Mouse (Mus musculus) kidney, postnatal 14 days (tissue): ENCODE data around the gene Aldh8a1.

ENCODE experiments used
- DNase-seq: peaks from one replicate; pipeline ENCODE4 v3.0.0; 2022; ENCODE audit warnings: mixed read lengths

Gene Aldh8a1

DNA sequence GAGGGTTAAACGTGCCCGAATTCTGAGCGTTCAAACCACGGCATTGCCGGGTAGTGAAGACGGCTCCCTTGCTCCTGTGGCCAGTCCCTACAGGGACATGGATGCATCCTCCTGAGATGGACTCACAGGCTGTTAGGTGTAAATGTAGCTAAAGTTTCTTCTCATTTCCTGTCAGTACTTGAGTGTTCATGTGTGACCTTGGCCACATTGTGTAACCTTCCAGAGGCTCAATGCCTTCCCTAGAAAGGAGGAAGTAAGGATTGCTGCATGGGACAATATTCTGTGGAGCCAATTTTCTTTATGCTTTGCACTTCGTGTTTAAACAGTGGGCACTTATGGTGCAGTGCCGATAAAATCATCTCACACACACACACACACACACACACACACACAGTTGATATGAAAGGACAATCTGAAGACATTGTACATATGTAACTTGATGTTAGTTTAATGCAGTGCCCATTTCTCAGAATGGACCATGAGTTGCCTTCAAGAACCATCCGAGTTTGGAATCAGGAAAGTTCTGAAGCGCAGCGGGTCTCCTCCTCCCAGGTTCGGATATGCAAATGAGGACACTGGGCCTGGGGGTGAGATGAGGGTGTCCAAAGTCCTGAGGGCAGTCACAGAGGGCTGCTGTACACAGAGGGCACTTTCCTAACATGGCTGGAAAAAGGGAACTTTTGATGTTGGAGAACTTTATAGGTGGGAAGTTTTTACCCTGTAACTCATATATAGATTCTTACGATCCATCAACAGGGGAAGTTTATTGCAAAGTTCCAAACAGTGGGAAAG lies at the start of gene Aldh8a1:
Gene Aldh8a1 (plus strand): TSS at position 610 of the 792 bp plus-strand sequence.
- peak; percentile 59 for DNase-seq

DNA sequence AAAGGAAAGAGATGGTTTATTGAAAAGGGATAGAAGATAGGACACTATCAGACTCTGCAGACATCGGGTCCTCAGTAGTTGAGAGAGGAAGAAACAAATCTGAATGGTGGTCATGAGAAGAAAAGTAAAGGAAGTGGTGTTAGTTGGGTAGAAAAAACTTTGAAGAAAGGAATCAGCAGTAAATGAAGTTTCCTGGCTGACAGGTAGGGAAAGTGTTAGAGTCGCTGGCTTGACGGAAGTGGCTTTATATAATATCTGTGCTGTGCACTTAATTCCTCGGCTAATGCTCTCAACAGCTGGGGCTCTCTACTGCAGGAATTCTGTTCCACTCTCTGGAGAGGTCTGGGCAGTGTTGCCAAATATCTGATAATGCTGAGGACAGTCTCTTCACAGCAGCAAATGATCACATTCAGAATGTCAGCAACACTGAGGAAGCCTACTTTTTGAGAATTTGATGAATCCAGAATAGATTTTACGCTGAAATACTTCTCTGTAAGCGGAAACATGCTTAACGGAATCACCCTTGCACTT lies 49.4 kb upstream of the Aldh8a1 start:
- no peak for DNase-seq

DNA sequence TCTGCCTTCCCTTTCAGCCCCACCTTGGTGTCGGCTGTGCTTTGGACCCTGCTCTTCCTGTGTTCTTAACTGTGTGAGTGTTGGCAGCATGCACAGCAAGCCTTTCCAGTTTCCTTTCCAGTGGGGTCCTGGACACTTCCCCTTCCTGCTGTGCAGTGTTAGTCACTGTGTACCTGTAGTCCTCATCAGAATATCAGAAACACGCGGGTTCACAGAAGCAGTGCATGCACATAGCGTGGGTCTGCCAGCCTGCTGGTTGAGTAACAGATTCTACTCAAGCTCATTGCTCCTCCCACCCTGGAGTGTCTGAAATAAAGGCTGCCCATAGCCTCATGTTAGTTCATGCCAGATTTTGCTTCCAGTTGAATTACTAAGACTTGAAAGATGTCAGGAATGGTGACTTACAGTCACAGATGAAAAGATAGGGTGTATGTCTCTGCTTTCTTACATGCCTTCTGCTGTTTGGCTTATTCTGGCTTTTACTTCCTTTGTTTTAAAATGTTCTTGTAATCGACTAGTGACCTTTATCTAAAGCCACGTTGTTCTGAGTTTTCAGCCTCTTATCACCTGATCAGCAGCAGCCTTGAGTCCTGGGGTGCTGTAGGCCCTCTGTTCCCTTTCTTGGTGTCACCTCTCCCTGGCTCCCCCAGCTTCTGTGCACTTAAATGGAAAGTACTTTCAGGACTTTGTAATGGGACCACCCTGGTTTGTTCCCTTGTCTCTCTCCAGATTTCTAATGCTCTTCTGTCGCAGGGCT lies 42.6 kb upstream of the Aldh8a1 start:
- no peak for DNase-seq

DNA sequence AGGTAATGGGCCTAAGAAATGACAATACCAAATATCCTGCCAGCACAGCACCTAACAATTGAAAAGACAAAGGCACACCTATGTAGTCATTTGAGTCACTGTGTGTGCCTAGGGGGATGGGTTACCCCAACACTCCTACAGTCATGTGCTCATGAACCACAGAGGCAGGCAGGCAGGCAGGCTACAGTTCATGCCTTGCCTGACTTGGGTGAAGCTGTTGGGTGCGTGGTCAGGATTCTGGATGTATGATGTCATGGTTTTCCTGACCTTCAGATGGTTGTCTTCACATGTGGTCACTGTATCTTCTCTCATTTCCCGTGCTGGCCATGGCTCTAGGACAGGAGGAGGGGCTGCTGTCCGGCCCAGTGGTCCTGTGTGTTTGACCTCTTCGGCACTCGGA lies 41.6 kb upstream of the Aldh8a1 start:
- no peak for DNase-seq

DNA sequence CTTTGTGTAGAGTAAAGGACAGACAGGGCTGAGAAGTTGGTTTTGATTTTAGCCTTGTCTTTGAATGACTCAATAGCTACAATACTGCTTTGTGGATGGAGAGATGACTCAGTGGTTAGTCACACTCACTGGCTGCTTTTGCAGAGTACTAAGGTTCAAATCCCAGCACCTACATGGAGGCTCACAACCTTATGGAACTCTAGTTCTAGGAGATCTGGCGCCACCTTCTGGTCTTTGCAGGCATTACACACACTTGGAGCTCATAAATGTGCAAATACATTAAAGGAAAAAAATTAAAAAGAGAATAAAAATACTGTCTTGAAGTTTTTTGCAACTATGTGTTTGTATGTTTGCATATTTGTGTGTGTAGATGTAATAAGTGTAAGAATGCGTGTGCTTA lies 39.9 kb upstream of the Aldh8a1 start:
- no peak for DNase-seq

DNA sequence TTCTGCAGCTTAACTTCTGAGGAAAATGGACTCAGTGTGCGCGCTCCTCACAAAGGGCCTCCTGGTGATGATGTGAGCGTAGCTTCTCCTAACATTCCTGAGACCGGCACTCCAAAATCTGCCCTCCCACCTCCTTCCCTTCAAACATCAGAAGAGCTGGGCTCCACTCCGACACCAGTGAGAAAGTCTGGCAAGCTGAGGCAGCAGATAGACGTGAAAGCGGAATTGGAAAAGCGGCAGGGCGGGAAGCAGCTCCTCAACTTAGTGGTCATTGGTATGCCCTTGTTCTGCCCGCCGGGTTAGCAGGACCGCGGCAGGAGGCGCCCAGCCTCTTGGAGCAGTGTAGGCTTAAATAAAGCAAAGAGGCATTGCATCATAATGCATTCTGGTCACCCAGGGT lies 35.4 kb upstream of the Aldh8a1 start:
- DNase-seq: no peak

DNA sequence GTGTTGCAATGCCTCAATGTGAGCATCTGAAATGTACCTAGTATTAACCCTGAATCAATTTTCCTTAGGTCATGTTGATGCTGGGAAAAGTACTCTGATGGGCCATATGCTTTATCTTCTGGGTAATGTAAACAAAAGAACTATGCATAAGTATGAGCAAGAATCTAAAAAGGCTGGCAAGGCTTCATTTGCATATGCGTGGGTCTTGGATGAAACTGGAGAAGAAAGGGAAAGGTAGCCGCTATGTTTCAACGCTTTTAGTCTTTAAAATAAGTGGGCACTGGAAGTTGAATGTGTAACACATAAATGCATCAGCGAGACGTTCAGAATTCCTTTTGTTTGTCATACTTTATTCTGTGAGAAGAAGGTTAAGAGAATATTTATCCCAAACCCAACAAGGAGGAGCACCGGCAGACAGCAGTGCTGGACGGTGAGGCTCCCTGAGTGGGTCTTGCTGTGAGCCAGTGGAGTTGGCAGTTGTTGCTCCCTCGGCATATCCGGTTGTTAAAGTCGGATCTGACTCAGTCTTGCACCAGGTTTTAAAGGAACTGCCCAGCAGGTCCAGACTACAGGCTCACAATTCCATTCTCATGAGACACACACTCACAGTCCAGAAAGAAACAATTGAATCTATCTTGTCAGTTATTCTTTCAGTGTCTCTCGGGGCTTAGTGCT lies 34.6 kb upstream of the Aldh8a1 start:
- no peak for DNase-seq

DNA sequence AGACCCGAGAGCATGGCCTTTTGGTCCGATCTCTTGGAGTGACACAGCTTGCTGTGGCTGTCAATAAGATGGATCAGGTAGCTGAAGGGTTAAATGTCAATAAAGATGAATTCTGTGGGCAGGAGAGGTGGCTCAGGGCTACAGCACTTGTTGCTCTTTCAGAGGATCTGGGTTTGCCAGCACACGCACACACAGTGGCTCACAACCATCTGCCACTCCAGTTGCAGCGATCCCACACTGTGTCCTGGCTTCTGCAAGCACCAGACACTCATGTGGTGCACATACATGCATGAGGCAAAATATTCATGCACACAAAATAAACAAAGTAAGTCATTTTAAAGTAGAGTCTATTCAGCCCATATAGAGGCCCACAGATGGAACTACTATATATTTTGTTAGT lies 29.8 kb upstream of the Aldh8a1 start:
- DNase-seq: no peak

DNA sequence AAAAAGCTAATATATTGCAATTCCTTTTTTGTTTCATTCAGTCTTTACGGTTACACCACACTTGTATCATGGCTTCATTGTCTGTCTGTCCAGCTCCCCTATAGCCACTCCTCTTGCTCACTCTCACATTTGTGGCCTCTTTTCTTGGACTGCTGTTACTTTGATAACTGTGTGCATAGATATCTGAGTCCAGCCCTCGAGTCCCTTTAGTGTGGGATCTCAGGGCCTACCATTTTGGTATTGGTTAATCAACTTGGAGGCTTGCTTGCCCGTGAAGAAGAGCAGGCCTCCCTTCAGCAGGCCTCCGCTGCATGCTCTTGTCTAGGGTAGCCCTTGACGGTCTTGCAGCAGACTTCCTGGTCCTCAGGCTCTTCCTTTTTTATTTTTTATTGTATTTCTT lies 27.6 kb upstream of the Aldh8a1 start:
- DNase-seq: no peak

DNA sequence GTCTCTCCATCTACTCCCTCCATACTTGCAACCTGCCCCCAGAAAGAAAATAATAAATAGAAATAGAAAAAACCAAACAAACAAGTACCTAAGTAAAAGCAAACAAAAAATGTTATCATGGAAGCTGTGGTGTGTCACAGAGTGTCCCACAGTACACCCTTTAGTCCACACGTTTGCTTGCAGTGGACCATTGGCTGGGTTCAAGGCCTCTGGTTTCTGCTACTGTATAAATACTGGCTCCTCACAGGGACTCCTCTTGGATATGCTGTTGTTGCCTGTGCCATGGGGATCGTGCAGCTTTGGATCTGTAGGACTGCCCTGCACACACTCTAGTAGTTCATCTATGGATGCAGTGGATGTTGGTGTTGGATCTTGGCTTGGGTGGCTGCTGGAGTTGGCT lies 27.1 kb upstream of the Aldh8a1 start:
- no peak for DNase-seq

DNA sequence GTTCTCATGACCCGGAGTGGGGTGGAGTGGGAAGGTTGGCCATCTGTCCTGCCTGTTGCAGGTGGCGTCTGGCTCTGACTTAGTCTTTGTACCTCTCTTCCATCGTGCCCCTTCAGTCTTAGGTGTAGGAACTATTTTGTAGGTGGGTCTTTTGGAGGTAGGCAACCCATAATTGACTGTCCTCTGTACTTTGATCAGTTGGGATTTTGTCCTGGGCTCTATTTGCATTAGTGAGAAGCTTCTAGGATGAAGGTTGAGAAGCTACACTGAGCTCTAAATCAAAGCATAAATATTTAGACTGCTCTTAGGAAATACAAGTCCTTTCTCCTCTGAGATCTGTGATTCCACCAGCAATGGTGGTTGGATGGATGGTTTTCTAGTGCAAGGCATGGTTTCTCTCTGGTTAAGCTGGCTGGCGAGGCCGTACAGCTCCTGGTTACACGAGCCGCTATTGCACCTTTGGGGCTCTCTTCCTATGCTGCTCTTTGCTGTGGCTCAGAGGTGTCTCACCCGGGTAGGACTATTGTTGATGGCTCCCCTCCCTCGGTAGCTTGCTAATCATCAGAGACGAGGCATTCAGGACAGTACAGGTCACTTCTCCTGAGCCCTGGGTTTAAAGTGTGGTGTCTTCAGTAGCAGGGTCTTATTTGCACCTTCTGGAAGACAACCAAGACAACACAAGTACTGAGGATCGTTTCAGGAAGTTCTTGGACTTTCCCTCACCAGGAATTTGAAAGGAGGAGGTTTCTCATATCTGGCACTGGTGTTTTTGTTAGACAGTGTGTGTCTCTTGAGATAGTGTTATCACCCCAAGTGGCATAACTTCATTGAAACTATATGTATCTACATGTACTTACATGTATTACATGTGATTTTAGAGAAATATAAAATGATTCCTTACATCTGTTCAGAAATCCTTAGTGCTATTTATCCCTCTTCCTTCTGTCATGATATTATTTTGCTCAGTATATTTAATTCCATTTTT lies 26.3 kb upstream of the Aldh8a1 start:
- DNase-seq: no peak

DNA sequence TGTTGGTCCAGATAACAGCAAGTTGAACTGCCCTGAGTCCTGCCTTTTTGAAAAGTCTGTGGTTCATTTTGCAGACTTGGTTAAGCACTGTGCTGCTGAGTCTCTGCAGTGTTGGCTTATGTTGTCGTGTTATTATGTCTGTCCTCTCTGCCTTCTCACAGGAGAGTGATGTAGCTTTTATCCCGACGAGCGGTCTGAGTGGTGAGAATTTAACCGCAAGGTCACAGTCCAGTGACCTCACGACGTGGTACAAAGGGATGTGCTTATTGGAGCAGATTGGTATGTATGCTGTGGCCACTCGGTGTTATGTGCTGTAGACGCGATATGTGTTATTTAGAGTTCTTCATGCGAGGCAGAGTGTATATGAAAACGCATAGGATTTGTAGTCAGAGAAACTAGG lies 25.3 kb upstream of the Aldh8a1 start:
- no peak for DNase-seq

DNA sequence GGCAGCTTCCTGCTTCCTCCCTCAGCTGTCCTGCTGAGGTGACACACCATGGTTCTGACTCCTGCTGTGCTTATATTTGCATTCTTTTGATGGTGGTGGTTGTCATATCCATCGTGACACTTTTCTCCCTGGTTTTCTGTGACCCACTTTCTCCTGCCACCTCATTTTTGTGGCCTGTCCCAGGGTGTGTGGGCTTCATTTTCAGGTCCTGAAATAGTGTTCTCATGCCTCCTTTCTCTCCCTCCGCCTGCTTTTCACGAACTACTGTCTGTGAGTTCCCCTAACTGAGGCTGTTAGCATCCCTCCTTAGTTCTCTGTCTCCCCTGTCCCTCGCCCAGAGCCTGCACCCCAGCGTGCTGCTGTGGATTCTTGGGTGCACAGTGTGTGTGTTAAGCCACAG lies 23.2 kb upstream of the Aldh8a1 start:
- no peak for DNase-seq

DNA sequence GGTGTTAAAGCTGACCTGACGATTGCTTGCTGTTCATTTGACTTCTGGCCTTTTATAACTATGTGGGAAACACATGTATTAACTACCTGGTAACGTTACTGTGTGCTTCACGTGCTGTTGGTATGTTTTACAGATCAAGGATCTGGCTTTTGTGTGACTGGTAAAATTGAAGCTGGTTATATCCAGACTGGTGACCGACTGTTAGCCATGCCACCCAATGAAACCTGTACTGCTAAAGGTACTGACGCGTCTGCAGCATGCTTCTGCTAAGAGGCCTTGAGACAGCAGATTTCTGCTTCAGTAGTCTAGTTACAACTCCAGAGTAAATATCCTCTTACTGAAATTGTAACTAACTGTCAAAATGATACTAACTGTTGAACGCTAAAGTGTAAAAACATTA lies 22.6 kb upstream of the Aldh8a1 start:
- DNase-seq: no peak

DNA sequence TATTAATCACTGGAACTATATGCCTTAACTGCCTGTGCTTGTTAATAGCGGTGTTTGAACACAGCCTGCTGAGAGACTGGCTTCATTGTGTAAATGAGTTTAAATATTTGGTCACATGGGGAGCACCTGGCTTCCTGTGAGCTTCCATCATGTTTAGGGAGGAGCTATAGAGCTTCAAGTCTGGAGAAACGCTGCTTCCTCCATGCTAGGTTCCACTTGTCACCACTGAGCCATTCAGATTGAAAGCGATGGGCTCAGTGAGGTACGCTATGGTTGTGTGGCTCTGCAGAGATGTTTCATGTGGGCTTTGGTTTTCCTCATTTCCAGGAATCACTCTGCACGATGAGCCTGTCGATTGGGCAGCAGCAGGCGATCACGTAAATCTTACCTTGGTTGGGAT lies 19.1 kb upstream of the Aldh8a1 start:
- DNase-seq: no peak

DNA sequence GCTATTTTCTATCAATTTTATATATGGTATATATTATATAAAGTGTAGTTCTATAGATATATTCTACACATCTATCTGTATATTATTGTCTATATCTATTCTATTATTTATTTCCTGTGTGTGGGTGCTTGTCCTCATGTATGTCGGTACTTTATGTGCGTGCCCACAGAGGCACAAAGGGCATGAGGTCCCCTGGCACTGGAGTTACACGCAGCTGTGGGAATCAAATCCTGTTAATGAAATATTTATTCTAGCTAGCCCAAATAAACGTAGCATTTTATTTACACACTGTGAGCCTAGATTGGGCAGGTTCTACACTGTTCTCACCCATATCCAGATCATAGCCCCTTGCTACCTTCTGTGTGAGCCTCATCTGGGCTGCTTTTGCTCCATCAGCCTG lies 18.0 kb upstream of the Aldh8a1 start:
- no peak for DNase-seq

DNA sequence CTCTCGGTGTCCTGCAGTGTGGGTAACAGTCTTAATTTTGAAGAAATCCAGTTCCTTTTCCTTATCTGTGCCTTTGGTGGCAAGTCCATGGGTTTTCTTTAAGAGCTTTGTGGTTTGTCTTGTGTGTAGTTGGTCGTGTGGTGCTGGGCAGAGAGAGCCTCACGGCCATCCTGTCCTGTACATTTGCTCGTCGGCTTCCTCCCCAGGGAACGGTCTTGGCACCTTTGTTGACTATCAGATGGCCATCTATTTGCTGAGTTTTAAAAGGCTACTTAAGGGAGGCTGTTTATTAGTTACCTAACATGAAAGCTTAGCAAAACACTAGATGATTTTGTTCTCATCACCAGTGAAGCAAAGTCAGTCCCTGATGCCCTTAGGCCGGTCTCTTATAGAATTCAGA lies 15.2 kb upstream of the Aldh8a1 start:
- no peak for DNase-seq

DNA sequence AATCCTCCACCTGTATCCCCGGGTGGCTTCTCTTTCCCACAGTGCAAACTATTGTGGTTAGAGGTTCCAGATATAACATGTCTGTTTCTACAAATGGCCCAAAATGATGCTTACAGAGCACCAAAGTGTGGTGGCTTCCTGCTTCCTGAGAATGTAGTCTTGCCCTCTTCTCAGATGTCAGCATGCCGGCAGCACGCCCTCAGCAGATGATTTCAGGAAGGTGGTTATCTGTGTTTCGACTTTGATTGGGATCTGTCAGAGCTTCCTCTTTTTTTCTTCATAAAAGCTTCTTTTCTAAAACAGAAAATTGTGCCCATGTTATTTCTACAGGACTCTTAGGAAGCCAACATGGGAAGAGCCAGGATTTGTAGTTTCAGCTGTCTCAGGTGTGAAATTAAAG lies 13.8 kb upstream of the Aldh8a1 start:
- DNase-seq: no peak

DNA sequence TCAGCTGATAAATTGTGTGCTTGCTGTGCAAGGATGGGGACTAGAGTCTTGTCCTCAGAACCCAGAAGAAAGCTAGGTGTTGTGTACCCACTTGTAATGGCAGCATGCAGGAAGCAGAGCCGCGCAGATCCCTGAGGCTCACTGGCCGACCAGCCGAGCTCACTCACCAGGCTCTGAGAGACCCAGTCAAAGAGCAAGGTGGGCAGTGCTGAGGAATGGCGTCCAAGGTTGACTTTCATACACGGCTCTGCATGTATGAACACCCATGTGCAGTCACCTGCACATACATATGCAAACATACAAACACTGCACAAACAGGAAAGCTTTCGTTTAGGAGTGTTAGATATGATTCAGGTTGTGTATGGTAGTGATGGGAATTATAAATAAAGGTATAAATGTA lies 12.1 kb upstream of the Aldh8a1 start:
- DNase-seq: no peak

DNA sequence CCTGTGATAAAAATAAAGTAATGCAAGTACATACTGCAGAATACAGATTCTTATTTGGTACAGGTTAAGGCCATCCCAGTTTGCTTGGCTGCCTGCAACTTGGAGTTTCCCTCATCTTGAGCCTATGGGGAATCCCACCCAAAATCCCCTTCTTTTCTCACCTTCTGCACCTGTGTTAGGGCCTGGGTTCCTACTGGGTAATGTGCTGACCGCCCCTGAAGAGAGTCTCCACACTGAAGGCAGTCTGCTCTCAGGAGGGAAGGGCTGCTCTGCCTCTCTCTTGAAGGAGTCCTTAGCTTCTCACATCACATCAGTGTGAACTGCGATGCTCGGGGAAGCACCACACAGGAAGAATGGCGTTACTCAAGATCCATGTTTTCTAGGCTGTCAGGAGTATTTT lies 11.2 kb upstream of the Aldh8a1 start:
- DNase-seq: no peak

DNA sequence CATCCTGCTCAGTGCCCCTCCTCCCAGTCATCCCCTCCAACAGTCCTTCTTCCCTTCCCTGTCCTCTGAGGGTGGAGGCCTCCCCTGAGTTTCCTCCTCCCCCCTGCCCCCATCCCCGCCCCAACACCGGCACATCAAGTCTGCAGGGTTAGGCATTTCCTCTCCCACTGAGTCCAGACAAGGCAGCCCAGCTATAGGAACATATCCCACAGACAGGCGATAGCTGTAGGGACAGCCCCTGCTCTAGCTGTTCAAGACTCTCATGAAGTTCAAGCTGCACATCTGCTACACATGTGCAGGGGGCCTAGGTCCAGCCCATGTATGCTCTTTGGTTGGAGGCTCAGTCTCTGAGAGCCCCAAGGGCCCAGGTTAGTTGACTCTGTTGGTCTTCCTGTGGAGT lies 10.6 kb upstream of the Aldh8a1 start:
- DNase-seq: no peak

DNA sequence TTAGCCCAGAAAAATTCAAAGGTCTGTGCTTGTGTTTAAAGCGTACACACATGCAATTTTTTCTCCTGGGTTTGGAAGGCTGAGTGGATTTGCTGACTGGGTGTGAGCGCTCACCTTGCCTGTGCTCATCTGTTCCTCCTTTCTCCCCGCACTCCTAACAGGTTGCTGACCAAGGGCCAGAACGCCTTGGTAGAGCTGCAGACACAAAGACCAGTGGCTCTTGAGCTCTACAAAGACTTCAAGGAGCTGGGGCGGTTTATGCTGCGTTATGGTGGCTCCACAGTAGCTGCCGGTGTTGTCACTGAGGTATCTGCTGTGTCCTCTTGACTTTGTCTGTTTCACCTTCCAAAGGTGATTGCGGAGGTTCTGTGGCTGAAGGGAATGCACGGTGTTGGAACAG lies 9.6 kb upstream of the Aldh8a1 start:
- no peak for DNase-seq

DNA sequence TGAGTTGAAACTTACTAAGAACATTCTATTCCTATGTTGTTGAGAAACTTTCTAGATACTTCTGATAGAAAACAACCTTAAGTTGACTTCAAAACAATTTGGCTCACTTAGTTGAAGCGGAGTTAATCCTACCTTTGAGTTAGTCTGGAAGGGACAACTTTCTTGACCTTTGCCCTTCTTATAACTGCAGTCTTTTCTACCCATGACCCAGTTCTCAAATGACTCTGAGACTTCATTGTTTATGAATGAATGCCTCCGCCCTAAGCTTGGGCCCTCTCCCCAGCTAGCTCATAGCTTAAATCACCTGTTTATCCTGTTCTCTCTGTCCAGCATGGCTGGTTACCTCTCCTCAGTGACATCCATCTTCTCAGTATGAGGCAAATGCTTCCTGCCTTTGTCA lies 7.5 kb upstream of the Aldh8a1 start:
- no peak for DNase-seq
